Mouse (Mus musculus): ENCODE data around the gene Gm525. TPM values are rescaled to one million over a fixed set of nuclear protein-coding genes. Genes with fewer than 3 reads are reported as not detected.
"Not testable (repeated sequence)": the region's sequence is repeated elsewhere in the genome, so short reads cannot be mapped to it uniquely, and the experiment has no call there.

The Gm525 gene
- polyA plus RNA-seq, 1 experiment from 2014 or later = not detected

- no peak within 1 kb of the TSS for H3K9ac ChIP-seq
- no peaks in the 10 kb centered on the region for H3K27me3 ChIP-seq
- no peak for ATAC-seq (ENCODE audit: low read depth)
- WGBS = 100% methylated on average over 1 of the region's 1 CpGs
- H3K36me3 ChIP-seq = no peaks in the 10 kb centered on the region
- H3K27ac ChIP-seq (replicated peaks) = no peak within 1 kb of the TSS
- H3K4me1 ChIP-seq (replicated peaks) = no peaks in the 10 kb centered on the region
- no peaks in the 10 kb centered on the region for H3K9me3 ChIP-seq
- H3K4me2 ChIP-seq = no peak within 1 kb of the TSS
- H3K4me3 ChIP-seq = no peak within 1 kb of the TSS
Measured at GRCm38 (mm10) chr11:89066750-89067149, 6.9 kb upstream of the Gm525 start, which contains the start of gene Dgke. Gene Dgke (minus strand): TSS chr11:89066850.

- Histone ChIP-seq H3K4me1 (replicated peaks) (no peaks in the 10 kb centered on the region), H3K9me3 (no peaks in the 10 kb centered on the region)
- WGBS = 71% methylated on average over 6 of the region's 6 CpGs
Measured at GRCm38 (mm10) chr11:89067301-89067822, 6.3 kb upstream of the Gm525 start.

GRCm38 (mm10) chr11:89067871-89068490 lies 5.7 kb upstream of the Gm525 start:
- H3K9me3 ChIP-seq = no peaks in the 10 kb centered on the region
- no peak overlapping the region for H3K4me2 ChIP-seq
- H3K4me3 ChIP-seq = no peak overlapping the region
- no peaks in the 10 kb centered on the region for H3K4me1 ChIP-seq (replicated peaks)
- ATAC-seq (ENCODE audit: low read depth) = no peak
- H3K36me3 ChIP-seq = no peaks in the 10 kb centered on the region
- H3K27ac ChIP-seq (replicated peaks) = no peak overlapping the region
- no peaks in the 10 kb centered on the region for H3K27me3 ChIP-seq
- 63% methylated on average over 11 of the region's 11 CpGs for WGBS
- H3K9ac ChIP-seq = no peak overlapping the region

More at GRCm38 (mm10) chr11:89067301-89067822, 6.3 kb upstream of the Gm525 start:
- no peak overlapping the region for H3K9ac ChIP-seq
- no peak for ATAC-seq (ENCODE audit: low read depth)
- H3K27ac ChIP-seq (replicated peaks) = no peak overlapping the region
- H3K4me2 ChIP-seq = no peak overlapping the region
- no peaks in the 10 kb centered on the region for H3K36me3 ChIP-seq
- H3K4me3 ChIP-seq = no peak overlapping the region
- H3K27me3 ChIP-seq = no peaks in the 10 kb centered on the region

GRCm38 (mm10) chr11:89068649-89069048 lies 5.0 kb upstream of the Gm525 start:
- no peaks in the 10 kb centered on the region for H3K4me1 ChIP-seq (replicated peaks)
- H3K27ac ChIP-seq (replicated peaks) = no peak overlapping the region
- ATAC-seq (ENCODE audit: low read depth) = no peak
- no peak overlapping the region for H3K9ac ChIP-seq
- 93% methylated on average over 14 of the region's 14 CpGs for WGBS
- H3K4me2 ChIP-seq = no peak overlapping the region
- H3K27me3 ChIP-seq = no peaks in the 10 kb centered on the region
- no peaks in the 10 kb centered on the region for H3K9me3 ChIP-seq
- H3K4me3 ChIP-seq = no peak overlapping the region
- no peaks in the 10 kb centered on the region for H3K36me3 ChIP-seq

GRCm38 (mm10) chr11:89069303-89069702 lies 4.3 kb upstream of the Gm525 start:
- Histone ChIP-seq H3K4me2 (no peak overlapping the region), H3K9ac (no peak overlapping the region), H3K4me1 (replicated peaks) (no peaks in the 10 kb centered on the region), H3K27me3 (no peaks in the 10 kb centered on the region), H3K36me3 (no peaks in the 10 kb centered on the region), H3K4me3 (no peak overlapping the region), H3K9me3 (no peaks in the 10 kb centered on the region), H3K27ac (replicated peaks) (no peak overlapping the region)
- ATAC-seq (ENCODE audit: low read depth) = no peak
- 26% methylated on average over 6 of the region's 6 CpGs for WGBS

- WGBS = 83% methylated on average over 5 of the region's 5 CpGs
- Histone ChIP-seq H3K4me3 (no peak overlapping the region), H3K4me2 (no peak overlapping the region), H3K9ac (no peak overlapping the region), H3K27me3 (no peaks in the 10 kb centered on the region), H3K9me3 (no peaks in the 10 kb centered on the region), H3K36me3 (no peaks in the 10 kb centered on the region), H3K27ac (replicated peaks) (no peak overlapping the region), H3K4me1 (replicated peaks) (no peaks in the 10 kb centered on the region)
- ATAC-seq (ENCODE audit: low read depth) = no peak
Measured at GRCm38 (mm10) chr11:89071522-89071921, 2.1 kb upstream of the Gm525 start.

GRCm38 (mm10) chr11:89074783-89075413 lies 1.3 kb downstream of the Gm525 start:
- Histone ChIP-seq H3K27me3 (no peaks in the 10 kb centered on the region), H3K9me3 (no peaks in the 10 kb centered on the region), H3K9ac (peak overlapping the region; percentile 12; the same call in 1 of the 2 replicates), H3K4me3 (no peak overlapping the region), H3K27ac (replicated peaks) (no peak overlapping the region), H3K4me1 (replicated peaks) (no peaks in the 10 kb centered on the region), H3K4me2 (no peak overlapping the region), H3K36me3 (no peaks in the 10 kb centered on the region)
- 45% methylated on average over 19 of the region's 19 CpGs for WGBS
- no peak for ATAC-seq (ENCODE audit: low read depth)

GRCm38 (mm10) chr11:89076370-89076821 lies 2.8 kb downstream of the Gm525 start:
- 81% methylated on average over 4 of the region's 4 CpGs for WGBS

GRCm38 (mm10) chr11:89077601-89078000 lies 4.0 kb downstream of the Gm525 start:
- no peaks in the 10 kb centered on the region for H3K4me1 ChIP-seq (replicated peaks)
- no peaks in the 10 kb centered on the region for H3K27me3 ChIP-seq
- 90% methylated on average over 8 of the region's 8 CpGs for WGBS
- H3K4me2 ChIP-seq = no peak overlapping the region
- no peak overlapping the region for H3K4me3 ChIP-seq
- H3K36me3 ChIP-seq = no peaks in the 10 kb centered on the region
- no peaks in the 10 kb centered on the region for H3K9me3 ChIP-seq
- no peak overlapping the region for H3K9ac ChIP-seq
- no peak for ATAC-seq (ENCODE audit: low read depth)
- H3K27ac ChIP-seq (replicated peaks) = no peak overlapping the region

More at GRCm38 (mm10) chr11:89076370-89076821, 2.8 kb downstream of the Gm525 start:
- Histone ChIP-seq H3K9ac (no peak overlapping the region), H3K27ac (replicated peaks) (no peak overlapping the region), H3K4me1 (replicated peaks) (no peaks in the 10 kb centered on the region), H3K36me3 (no peaks in the 10 kb centered on the region), H3K27me3 (no peaks in the 10 kb centered on the region), H3K4me3 (no peak overlapping the region), H3K9me3 (no peaks in the 10 kb centered on the region), H3K4me2 (no peak overlapping the region)
- no peak for ATAC-seq (ENCODE audit: low read depth)

GRCm38 (mm10) chr11:89078305-89078704 lies 4.7 kb downstream of the Gm525 start:
- Histone ChIP-seq H3K27me3 (no peaks in the 10 kb centered on the region), H3K27ac (replicated peaks) (no peak overlapping the region), H3K4me3 (no peak overlapping the region), H3K4me1 (replicated peaks) (no peaks in the 10 kb centered on the region), H3K36me3 (no peaks in the 10 kb centered on the region), H3K9me3 (no peaks in the 10 kb centered on the region), H3K4me2 (no peak overlapping the region), H3K9ac (no peak overlapping the region)
- no peak for ATAC-seq (ENCODE audit: low read depth)
- WGBS = 94% methylated on average over 3 of the region's 3 CpGs

- Histone ChIP-seq H3K36me3 (no peaks in the 10 kb centered on the region), H3K27ac (replicated peaks) (no peak overlapping the region), H3K4me2 (no peak overlapping the region), H3K9ac (no peak overlapping the region), H3K9me3 (no peaks in the 10 kb centered on the region), H3K4me3 (no peak overlapping the region), H3K27me3 (no peaks in the 10 kb centered on the region), H3K4me1 (replicated peaks) (no peaks in the 10 kb centered on the region)
- ATAC-seq (ENCODE audit: low read depth) = no peak
- WGBS = 88% methylated on average over 16 of the region's 16 CpGs
Measured at GRCm38 (mm10) chr11:89078996-89079680, 5.5 kb downstream of the Gm525 start.

- not testable (repeated sequence) for H3K27ac ChIP-seq (replicated peaks); H3K4me3 ChIP-seq; H3K4me2 ChIP-seq; H3K9me3 ChIP-seq; H3K9ac ChIP-seq; H3K36me3 ChIP-seq; ATAC-seq (ENCODE audit: low read depth); H3K4me1 ChIP-seq (replicated peaks); H3K27me3 ChIP-seq
- WGBS = 70% methylated on average over 5 of the region's 5 CpGs
Measured at GRCm38 (mm10) chr11:89081906-89082305, 8.3 kb downstream of the Gm525 start.

All from neural tube, embryonic 13.5 days (tissue).